In the genomic region with DNA sequence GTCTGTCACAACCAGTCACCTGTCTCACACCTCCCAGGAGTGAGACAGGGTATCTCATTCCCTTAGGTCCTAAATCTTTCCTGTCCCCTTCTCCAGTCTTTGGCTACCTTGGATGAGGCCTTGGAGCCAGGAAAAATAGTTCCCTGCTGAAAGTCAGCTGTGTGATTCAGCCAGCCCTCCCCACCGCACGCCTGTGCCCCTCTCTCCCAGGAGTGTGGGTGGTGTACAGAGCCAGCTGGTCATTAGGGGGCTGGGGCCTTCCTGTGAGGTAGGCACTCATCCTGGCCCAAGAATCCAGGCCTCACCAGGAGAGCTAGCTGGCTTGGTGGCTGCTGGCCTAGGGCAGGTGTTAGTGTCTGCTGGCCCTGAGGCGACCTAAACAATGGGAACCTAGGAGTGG, we compare ENCODE assay signal across 18 mouse cellular contexts. TPM values are rescaled to one million over a fixed set of nuclear protein-coding genes. Genes with fewer than 3 reads are reported as not detected.
DNase-seq lines count a peak whose midpoint lies in the region; ATAC-seq and TF ChIP-seq lines count a peak whose summit lies in the region.
"Had no signal": no experiment of that assay in that cellular context is flagged by ENCODE, and none has a peak within 500 bp of the region (broad histone marks: within the 10 kb centered on the region; RNA-seq: fewer than 3 reads in every experiment).

No protein-coding gene starts in this region.

- no peak for ATAC-seq in intestine, embryonic 14.5 days (replicated peaks; ENCODE audit: low FRiP score, low TSS enrichment, low read depth)
- ATAC-seq in intestine, postnatal 0 days = no peak
- no peak for ATAC-seq in intestine, embryonic 15.5 days

- peaks cover 10% of the 10 kb centered on the region; the same call in 1 of the 2 replicates for H3K4me1 ChIP-seq in intestine, embryonic 14.5 days (replicated peaks; ENCODE audit: control insufficient read depth, insufficient read depth, low read length)
- H3K4me1 ChIP-seq in intestine, postnatal 0 days (replicated peaks; ENCODE audit: control insufficient read depth, insufficient read depth, low read length) = 0 out of 2 replicates have a peak, but pooled peaks cover 12% of the 10 kb centered on the region
- peaks cover 81% of the 10 kb centered on the region for H3K4me1 ChIP-seq in E14TG2a.4 (replicated peaks; ENCODE audit: low read depth, low read length)
- H3K4me1 ChIP-seq in intestine, embryonic 15.5 days (replicated peaks) = peaks cover 16% of the 10 kb centered on the region
- H3K4me1 ChIP-seq in embryonic facial prominence, embryonic 10.5 days = peaks cover 10% of the 10 kb centered on the region

- TF ChIP-seq CTCF in intestine, postnatal 0 days (IDR thresholded peaks at IDR 0.05; ENCODE audit: low read depth) = no peak
- TF ChIP-seq CTCF in E14TG2a.4 (conservative IDR thresholded peaks at IDR 0.05; ENCODE audit: low read length) = no peak

- H3K9ac ChIP-seq in intestine, embryonic 14.5 days (ENCODE audit: low read length) = no peak overlapping the region
- H3K9ac ChIP-seq in intestine, postnatal 0 days (ENCODE audit: low read depth, low read length) = no peak overlapping the region
- H3K9ac ChIP-seq in intestine, embryonic 15.5 days = no peak overlapping the region

- H3K9me3 ChIP-seq in intestine, embryonic 14.5 days (ENCODE audit: control insufficient read depth, low read length) = no peaks in the 10 kb centered on the region
- H3K9me3 ChIP-seq in intestine, postnatal 0 days (ENCODE audit: control insufficient read depth) = no peaks in the 10 kb centered on the region
- no peaks in the 10 kb centered on the region for H3K9me3 ChIP-seq in E14TG2a.4 (ENCODE audit: low read length)
- no peaks in the 10 kb centered on the region for H3K9me3 ChIP-seq in intestine, embryonic 15.5 days
- no peaks in the 10 kb centered on the region for H3K9me3 ChIP-seq in embryonic facial prominence, embryonic 10.5 days
- H3K9me3 ChIP-seq: liver, embryonic 13.5 days had no signal

- H3K36me3 ChIP-seq in intestine, embryonic 14.5 days (ENCODE audit: control insufficient read depth, insufficient read depth, low read length) = peaks cover 53% of the 10 kb centered on the region
- peaks cover 51% of the 10 kb centered on the region for H3K36me3 ChIP-seq in intestine, postnatal 0 days (ENCODE audit: control insufficient read depth, insufficient read depth)
- peaks cover 55% of the 10 kb centered on the region for H3K36me3 ChIP-seq in E14TG2a.4 (ENCODE audit: insufficient read depth, low read length)
- peaks cover 36% of the 10 kb centered on the region for H3K36me3 ChIP-seq in intestine, embryonic 15.5 days
- H3K36me3 ChIP-seq in embryonic facial prominence, embryonic 10.5 days (replicated peaks) = peaks cover 100% of the 10 kb centered on the region

- DNase-seq in adrenal gland, adult 2 months = peak; percentile 77
- DNase-seq in adrenal gland, adult 8-10 months = no peak
- no peak for DNase-seq in intestine, embryonic 14.5 days (ENCODE audit: low spot score)
- DNase-seq in embryonic facial prominence, embryonic 10.5 days (ENCODE audit: low spot score) = no peak
- no peak for DNase-seq in right cerebral cortex, postnatal 10 days (ENCODE audit: low spot score in 2 of 2)
- DNase-seq: cerebellum, adult 18-20 months; embryo, embryonic 11 days; liver, embryonic 13.5 days; lung, postnatal 10 days; right cerebral cortex, postnatal 4 days had no signal

- H3K4me3 ChIP-seq in intestine, embryonic 14.5 days (ENCODE audit: low read depth, low read length) = no peak overlapping the region
- no peak overlapping the region for H3K4me3 ChIP-seq in intestine, postnatal 0 days (ENCODE audit: low read depth, low read length)
- peak overlapping the region; percentile 45 for H3K4me3 ChIP-seq in E14TG2a.4 (replicated peaks; ENCODE audit: low read length)
- H3K4me3 ChIP-seq in intestine, embryonic 15.5 days (replicated peaks) = no peak overlapping the region
- H3K4me3 ChIP-seq in embryonic facial prominence, embryonic 10.5 days = no peak overlapping the region
- H3K4me3 ChIP-seq: liver, embryonic 13.5 days had no signal

- no peaks in the 10 kb centered on the region for H3K27me3 ChIP-seq in intestine, embryonic 14.5 days (replicated peaks; ENCODE audit: control insufficient read depth, insufficient read depth, low read length)
- H3K27me3 ChIP-seq in intestine, postnatal 0 days (replicated peaks; ENCODE audit: control insufficient read depth, insufficient read depth, low read length) = no peaks in the 10 kb centered on the region
- H3K27me3 ChIP-seq in E14TG2a.4 (ENCODE audit: insufficient read depth, low read length) = no peaks in the 10 kb centered on the region
- no peaks in the 10 kb centered on the region for H3K27me3 ChIP-seq in intestine, embryonic 15.5 days (replicated peaks)
- no peaks in the 10 kb centered on the region for H3K27me3 ChIP-seq in embryonic facial prominence, embryonic 10.5 days (replicated peaks; ENCODE audit: low read depth, poor library complexity, severe bottlenecking)
- H3K27me3 ChIP-seq: liver, embryonic 13.5 days had no signal

- H3K4me2 ChIP-seq in intestine, embryonic 14.5 days (ENCODE audit: low read length) = no peak overlapping the region
- no peak overlapping the region for H3K4me2 ChIP-seq in intestine, postnatal 0 days (replicated peaks; ENCODE audit: low read depth)
- no peak overlapping the region; the same call in 1 of the 2 replicates for H3K4me2 ChIP-seq in intestine, embryonic 15.5 days (replicated peaks)

- WGBS in intestine, embryonic 14.5 days = 80% methylated on average over 3 of the region's 3 CpGs
- 72% methylated on average over 3 of the region's 3 CpGs for WGBS in intestine, postnatal 0 days
- 65% methylated on average over 3 of the region's 3 CpGs for WGBS in intestine, embryonic 15.5 days
- 82% methylated on average over 3 of the region's 3 CpGs for WGBS in embryonic facial prominence, embryonic 10.5 days

- H3K27ac ChIP-seq in intestine, embryonic 14.5 days (ENCODE audit: low read depth) = peak overlapping the region; percentile 62; the same call in 1 of the 2 replicates
- no peak overlapping the region for H3K27ac ChIP-seq in intestine, postnatal 0 days (ENCODE audit: low read depth, low read length)
- peak overlapping the region; percentile 83; the same call in 1 of the 2 replicates for H3K27ac ChIP-seq in intestine, embryonic 15.5 days
- H3K27ac ChIP-seq in embryonic facial prominence, embryonic 10.5 days (replicated peaks) = no peak overlapping the region

RNA-seq across cellular contexts. Expression of a gene that starts 12.2 kb away (rescaled TPM):
- 1 to 10 TPM in 1 of 2 experiments, under 1 TPM in 1; 0.97 to 1.9 TPM for total RNA-seq in adrenal gland, adult 2 months (2021)
- polyA plus RNA-seq in adrenal gland, adult 2 months (2012; rRNA removed) = 14.0 and 15.0 TPM in 2 replicates
- total RNA-seq in adrenal gland, adult 8-10 months (2022) = 1 to 10 TPM in 3 of 4 experiments, under 1 TPM in 1; 0.58 to 5.3 (median 2.8) TPM
- polyA plus RNA-seq in intestine, embryonic 14.5 days (2014; fragmentation: Nextera tagmentation; extraction: Ambion mirVana) = 0.05 and 0.28 TPM in 2 replicates
- polyA plus RNA-seq in intestine, postnatal 0 days (2015; fragmentation: Nextera tagmentation; extraction: Ambion mirVana) = 0.03 and 0.04 TPM in 2 replicates
- polyA plus RNA-seq in intestine, embryonic 15.5 days (2015; fragmentation: Nextera tagmentation; extraction: Ambion mirVana) = 0.21 and 0.29 TPM in 2 replicates
- 0.05 and 0.09 TPM in 2 replicates for polyA plus RNA-seq in embryonic facial prominence, embryonic 10.5 days (2016; fragmentation: Nextera tagmentation; extraction: Ambion mirVana)
- total RNA-seq: granulocyte monocyte progenitor cell, adult 5-6 weeks had no signal

RNA-seq across cellular contexts. Expression of a gene that starts 13.5 kb away (rescaled TPM):
- 10 to 100 TPM; 17.5 to 18.0 TPM for total RNA-seq in adrenal gland, adult 2 months (2021)
- polyA plus RNA-seq in adrenal gland, adult 2 months (2012; rRNA removed) = 8.5 and 18.3 TPM in 2 replicates
- total RNA-seq in adrenal gland, adult 8-10 months (2022) = 10 to 100 TPM; 12.0 to 20.7 (median 15.4) TPM
- polyA plus RNA-seq in intestine, embryonic 14.5 days (2014; fragmentation: Nextera tagmentation; extraction: Ambion mirVana) = 13.3 and 14.1 TPM in 2 replicates
- 3.1 and 3.7 TPM in 2 replicates for polyA plus RNA-seq in intestine, postnatal 0 days (2015; fragmentation: Nextera tagmentation; extraction: Ambion mirVana)
- 9.8 and 11.5 TPM in 2 replicates for polyA plus RNA-seq in intestine, embryonic 15.5 days (2015; fragmentation: Nextera tagmentation; extraction: Ambion mirVana)
- 2.9 and 4.9 TPM in 2 replicates for polyA plus RNA-seq in embryonic facial prominence, embryonic 10.5 days (2016; fragmentation: Nextera tagmentation; extraction: Ambion mirVana)
- total RNA-seq: megakaryocyte-erythroid progenitor cell, adult 5-6 weeks had no signal

RNA-seq across cellular contexts. Expression of a gene that starts 15.0 kb away (rescaled TPM):
- 10 to 100 TPM; 59.3 to 65.7 TPM for total RNA-seq in adrenal gland, adult 2 months (2021)
- 40.5 and 44.8 TPM in 2 replicates for polyA plus RNA-seq in adrenal gland, adult 2 months (2012; rRNA removed)
- 10 to 100 TPM; 54.6 to 63.0 (median 57.8) TPM for total RNA-seq in adrenal gland, adult 8-10 months (2022)
- polyA plus RNA-seq in intestine, embryonic 14.5 days (2014; fragmentation: Nextera tagmentation; extraction: Ambion mirVana) = 43.3 and 43.7 TPM in 2 replicates
- polyA plus RNA-seq in intestine, postnatal 0 days (2015; fragmentation: Nextera tagmentation; extraction: Ambion mirVana) = 40.4 and 40.5 TPM in 2 replicates
- 37.0 and 37.7 TPM in 2 replicates for polyA plus RNA-seq in intestine, embryonic 15.5 days (2015; fragmentation: Nextera tagmentation; extraction: Ambion mirVana)
- 46.5 and 47.5 TPM in 2 replicates for polyA plus RNA-seq in embryonic facial prominence, embryonic 10.5 days (2016; fragmentation: Nextera tagmentation; extraction: Ambion mirVana)

RNA-seq across cellular contexts. Expression of a gene that starts 28.3 kb away (rescaled TPM):
- total RNA-seq in adrenal gland, adult 2 months (2021) = not detected
- not detected in 2 replicates for polyA plus RNA-seq in adrenal gland, adult 2 months (2012; rRNA removed)
- not detected for total RNA-seq in adrenal gland, adult 8-10 months (2022)
- polyA plus RNA-seq in intestine, embryonic 14.5 days (2014; fragmentation: Nextera tagmentation; extraction: Ambion mirVana) = not detected in 2 replicates
- not detected in 2 replicates for polyA plus RNA-seq in intestine, postnatal 0 days (2015; fragmentation: Nextera tagmentation; extraction: Ambion mirVana)
- polyA plus RNA-seq in intestine, embryonic 15.5 days (2015; fragmentation: Nextera tagmentation; extraction: Ambion mirVana) = not detected in 2 replicates
- polyA plus RNA-seq in embryonic facial prominence, embryonic 10.5 days (2016; fragmentation: Nextera tagmentation; extraction: Ambion mirVana) = not detected in 2 replicates
- total RNA-seq: layer of hippocampus, adult 8-10 months; left cerebral cortex, postnatal 14 days had no signal
- polyA plus RNA-seq: liver, embryonic 13.5 days; testis, adult 2 months had no signal

RNA-seq across cellular contexts. Expression of a gene that starts 33.6 kb away (rescaled TPM):
- total RNA-seq in adrenal gland, adult 2 months (2021) = 10 to 100 TPM; 39.5 to 61.5 TPM
- 39.0 and 42.2 TPM in 2 replicates for polyA plus RNA-seq in adrenal gland, adult 2 months (2012; rRNA removed)
- total RNA-seq in adrenal gland, adult 8-10 months (2022) = 10 to 100 TPM; 31.2 to 42.7 (median 37.6) TPM
- 31.9 and 34.1 TPM in 2 replicates for polyA plus RNA-seq in intestine, embryonic 14.5 days (2014; fragmentation: Nextera tagmentation; extraction: Ambion mirVana)
- 23.7 and 24.7 TPM in 2 replicates for polyA plus RNA-seq in intestine, postnatal 0 days (2015; fragmentation: Nextera tagmentation; extraction: Ambion mirVana)
- 28.8 and 34.4 TPM in 2 replicates for polyA plus RNA-seq in intestine, embryonic 15.5 days (2015; fragmentation: Nextera tagmentation; extraction: Ambion mirVana)
- polyA plus RNA-seq in embryonic facial prominence, embryonic 10.5 days (2016; fragmentation: Nextera tagmentation; extraction: Ambion mirVana) = 23.9 and 24.0 TPM in 2 replicates

Comparison
In these comparisons a context has a peak if more than half of its experiments do, and no peak if none do; other contexts are left out.
1. H3K27ac ChIP-seq: peak in intestine, embryonic 14.5 days (single experiment) and intestine, embryonic 15.5 days (single experiment); none in intestine, postnatal 0 days (single experiment) and embryonic facial prominence, embryonic 10.5 days (single experiment).
2. RNA of a gene that starts 12.2 kb away (polyA plus RNA-seq): 14.0 to 15.0 TPM in adrenal gland, adult 2 months; 0.21 to 0.29 TPM in intestine, embryonic 15.5 days, 0.05 to 0.28 TPM in intestine, embryonic 14.5 days, 0.05 to 0.09 TPM in embryonic facial prominence, embryonic 10.5 days and 0.03 to 0.04 TPM in intestine, postnatal 0 days; every median in the first group is over 10 times any median in the second.